Mouse (Mus musculus) frontal cortex, postnatal 25 days (tissue): Measurements from ENCODE around the gene Plekhg5.

Experiments used
- DNase-seq, 2 experiments: peaks; one replicate each; pipeline ENCODE4 v3.0.0; 2022; ENCODE audit warnings: low spot score in 2 of 2

Plekhg5 gene

GRCm38 (mm10) chr4:152097911-152098799 is 25.9 kb downstream of the Plekhg5 start:
- no peak for DNase-seq

DNA sequence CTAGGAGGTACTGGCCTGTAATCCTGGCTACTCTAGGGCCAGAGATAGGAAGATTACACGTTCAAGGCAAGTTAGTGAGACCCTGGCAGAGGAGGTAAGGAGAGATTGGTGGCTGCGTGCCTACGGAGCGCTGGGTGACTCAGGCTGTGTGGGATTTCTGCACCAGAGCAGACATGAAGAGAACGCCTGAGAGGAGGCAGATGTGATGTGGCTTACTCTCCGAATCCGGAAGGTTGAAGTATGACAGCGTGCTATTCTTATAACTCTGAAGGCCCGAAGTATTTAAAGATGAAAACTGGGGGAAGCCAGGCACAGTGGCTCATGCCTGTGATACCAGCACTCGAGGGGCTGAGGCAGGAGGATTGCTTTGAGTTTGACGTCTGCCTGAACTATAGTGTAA is 28.2 kb downstream of the Plekhg5 start:
- no peak for DNase-seq

- DNase-seq, result no peak
Measured at GRCm38 (mm10) chr4:152101081-152101653, 28.9 kb downstream of the Plekhg5 start.

- DNase-seq, result no peak
Measured at GRCm38 (mm10) chr4:152101921-152102320, 29.6 kb downstream of the Plekhg5 start.

DNA sequence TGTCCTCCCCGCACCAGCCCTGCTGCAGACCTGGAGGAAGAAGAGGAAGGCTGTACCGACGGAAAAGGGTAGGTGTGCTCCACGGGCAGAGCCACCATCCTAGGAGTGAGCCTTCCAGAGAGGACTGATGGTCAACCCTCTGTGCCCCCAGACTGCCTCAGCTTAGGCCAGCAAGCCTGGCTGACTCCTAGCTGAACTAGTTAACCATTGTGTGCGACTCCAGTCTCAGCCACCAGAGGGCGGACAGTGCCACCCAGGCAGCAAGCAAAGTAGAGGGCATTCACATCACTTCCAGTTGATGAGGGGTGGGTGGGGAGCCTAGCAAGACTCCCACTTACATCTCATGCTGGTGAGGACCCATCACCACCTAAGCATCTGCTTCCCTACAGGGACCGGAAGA is 30.7 kb downstream of the Plekhg5 start:
- DNase-seq, result peak; percentile 76 to 79

DNA sequence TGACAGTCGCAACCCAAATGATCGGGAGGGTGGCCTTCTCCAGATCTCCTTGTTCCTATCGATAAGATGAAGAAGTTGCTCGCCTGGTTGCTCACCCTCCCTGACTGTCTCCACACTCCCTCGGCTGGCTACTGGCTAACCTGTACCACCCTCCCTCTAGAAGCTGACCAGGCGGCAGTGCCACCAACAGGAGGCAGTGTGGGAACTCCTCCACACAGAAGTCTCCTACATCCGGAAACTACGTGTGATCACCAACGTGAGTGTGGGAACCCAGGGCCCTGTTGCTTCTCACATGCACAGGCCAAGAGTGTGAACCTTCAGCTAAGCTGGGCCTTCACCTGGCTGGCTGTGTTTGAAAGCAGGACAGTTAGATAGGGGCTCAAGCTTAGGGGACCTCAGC is 34.4 kb downstream of the Plekhg5 start:
- no peak for DNase-seq

DNA sequence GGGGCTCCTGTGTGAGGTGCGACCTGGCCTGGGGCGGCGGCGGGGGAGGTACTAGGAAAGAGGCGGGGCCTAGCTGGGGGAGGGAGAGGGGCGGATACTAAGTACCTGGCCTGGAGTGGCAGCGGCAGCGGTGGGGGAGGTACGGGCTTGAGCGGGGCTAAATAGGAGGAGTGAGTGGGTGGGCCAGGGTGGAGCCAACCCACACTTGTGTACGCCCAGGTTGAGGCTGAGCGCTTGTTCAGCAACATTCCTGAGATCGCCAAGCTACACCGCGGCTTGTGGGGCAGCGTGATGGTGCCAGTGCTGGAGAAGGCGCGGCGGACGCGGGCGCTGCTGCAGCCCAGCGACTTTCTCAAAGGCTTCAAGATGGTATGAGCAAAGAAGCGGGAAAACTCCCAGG is 35.2 kb downstream of the Plekhg5 start:
- DNase-seq, result no peak

DNA sequence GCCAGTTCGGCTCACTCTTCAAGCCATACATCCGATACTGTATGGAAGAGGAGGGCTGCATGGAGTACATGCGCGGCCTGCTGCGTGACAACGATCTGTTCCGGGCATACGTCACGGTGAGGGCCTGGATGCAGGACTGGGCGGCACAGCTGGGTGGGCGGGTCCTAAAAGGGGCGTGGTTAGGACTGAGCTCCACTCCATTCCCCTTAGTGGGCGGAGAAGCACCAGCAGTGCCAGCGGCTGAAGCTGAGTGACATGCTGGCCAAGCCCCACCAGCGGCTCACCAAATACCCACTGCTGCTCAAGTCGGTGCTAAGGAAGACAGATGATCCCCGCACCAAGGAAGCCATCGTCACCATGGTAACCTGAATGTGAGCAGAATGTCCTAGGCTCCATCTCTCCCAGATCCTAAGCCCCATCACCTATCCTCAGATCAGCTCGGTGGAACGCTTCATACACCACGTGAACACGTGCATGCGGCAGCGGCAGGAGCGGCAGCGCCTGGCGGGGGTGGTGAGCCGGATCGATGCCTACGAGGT is 35.7 kb downstream of the Plekhg5 start:
- peak in 1 of 2 experiments; percentile 53 for DNase-seq

GRCm38 (mm10) chr4:152108673-152109072 is 36.4 kb downstream of the Plekhg5 start:
- no peak for DNase-seq

DNA sequence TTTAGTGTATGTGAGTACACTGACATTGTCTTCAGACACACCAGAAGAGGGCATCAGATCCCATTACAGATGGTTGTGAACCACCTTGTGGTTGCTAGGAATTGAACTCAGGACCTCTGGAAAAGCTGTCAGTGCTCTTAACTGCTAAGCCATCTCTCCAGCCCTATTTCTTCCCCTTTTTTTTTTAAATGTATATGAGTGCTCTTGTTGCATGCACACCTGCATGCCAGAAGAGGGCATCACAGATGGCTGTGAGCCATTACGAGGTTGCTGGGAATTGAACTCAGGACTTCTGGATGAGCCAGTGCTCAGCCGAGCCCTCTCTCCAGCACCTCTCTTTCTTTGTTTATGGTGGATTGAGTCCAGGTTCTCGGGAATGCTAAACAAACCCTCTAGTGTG is 37.2 kb downstream of the Plekhg5 start:
- no peak for DNase-seq

GRCm38 (mm10) chr4:152110689-152111088 is 38.4 kb downstream of the Plekhg5 start:
- DNase-seq, result no peak

DNA sequence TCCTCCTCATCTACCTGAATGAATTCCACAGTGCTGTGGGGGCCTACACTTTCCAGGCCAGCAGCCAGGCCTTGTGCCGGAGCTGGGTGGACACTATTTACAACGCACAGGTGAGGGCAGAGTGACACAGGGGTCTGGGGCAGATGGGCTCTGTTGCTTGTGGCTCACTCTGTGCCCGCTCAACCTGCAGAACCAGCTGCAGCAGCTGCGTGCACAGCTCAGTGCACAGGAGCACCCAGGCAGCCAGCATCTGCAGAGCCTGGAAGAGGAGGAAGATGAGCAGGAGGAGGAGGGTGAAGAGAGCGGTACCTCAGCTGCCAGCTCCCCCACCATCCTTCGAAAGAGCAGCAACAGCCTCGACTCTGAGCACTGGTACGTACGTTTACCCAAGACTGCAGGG is 40.0 kb downstream of the Plekhg5 start:
- no peak for DNase-seq

- DNase-seq, result no peak
Measured at GRCm38 (mm10) chr4:152114080-152114479, 41.8 kb downstream of the Plekhg5 start.

GRCm38 (mm10) chr4:152115921-152116612 is 43.8 kb downstream of the Plekhg5 start, which contains the start of gene Tnfrsf25:
Gene Tnfrsf25 (plus strand): TSS chr4:152115934.
- no peak for DNase-seq

- no peak for DNase-seq
Measured at GRCm38 (mm10) chr4:152117538-152117937, 45.2 kb downstream of the Plekhg5 start.

GRCm38 (mm10) chr4:152119396-152120292 is 47.3 kb downstream of the Plekhg5 start:
- DNase-seq, result no peak

DNA sequence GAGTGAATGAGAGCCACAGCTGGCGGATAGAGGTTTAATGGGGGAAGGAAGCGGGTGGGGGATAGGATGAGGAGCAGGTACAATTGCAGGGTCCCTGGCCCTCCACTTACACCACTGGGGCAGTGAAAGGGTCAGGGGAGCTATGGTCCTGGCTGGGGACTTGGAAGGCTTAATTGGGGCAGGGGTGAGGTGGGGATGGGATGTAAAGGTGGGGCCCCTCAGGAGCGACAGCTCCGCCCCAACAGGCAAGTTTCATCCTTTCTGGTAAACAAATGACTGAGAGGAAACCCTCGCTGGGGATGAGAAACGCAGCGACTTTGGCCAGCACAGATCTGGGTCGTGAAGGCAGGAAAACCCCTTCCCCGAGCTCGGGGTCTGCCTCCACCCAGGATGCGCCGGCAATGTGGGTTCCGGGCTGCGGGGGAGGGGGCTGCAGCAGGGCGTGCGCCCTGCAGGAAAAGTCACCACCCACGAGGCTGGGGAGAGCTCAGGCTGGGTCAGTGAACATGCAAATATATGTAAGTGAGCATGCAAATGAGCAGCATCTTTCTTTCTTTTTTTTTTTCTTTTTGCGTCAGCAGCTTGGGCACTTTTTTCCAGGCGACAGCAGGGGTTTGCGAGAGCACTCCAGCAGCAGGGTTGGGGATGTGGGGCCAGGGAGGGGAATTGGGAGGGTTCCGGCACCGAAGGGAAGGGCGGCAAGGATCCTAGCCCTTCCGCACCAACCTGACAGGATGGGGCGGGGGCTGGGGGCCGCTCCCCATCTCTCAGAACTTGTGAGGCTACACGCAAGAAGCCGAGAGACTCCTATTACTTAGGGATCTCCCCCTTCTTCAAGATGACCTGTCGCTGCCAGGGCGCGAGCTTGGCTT is 48.2 kb downstream of the Plekhg5 start:
- DNase-seq, result no peak

DNA sequence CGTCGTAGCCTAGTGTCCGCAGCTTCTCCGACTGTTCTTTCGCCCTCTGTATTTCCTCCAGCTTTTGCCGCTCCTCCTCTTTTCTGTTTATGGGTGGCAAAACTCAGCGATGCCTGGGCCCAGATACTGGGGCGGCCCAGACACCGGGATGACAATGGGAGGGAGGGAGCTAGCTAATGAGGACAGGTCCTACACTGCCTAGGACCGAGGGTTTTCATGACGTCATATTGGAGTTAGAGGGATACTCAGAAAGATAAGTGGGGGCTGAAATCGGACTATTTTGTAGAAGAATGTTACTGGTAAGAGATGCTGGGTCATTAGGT is 48.8 kb downstream of the Plekhg5 start:
- DNase-seq, result no peak

- DNase-seq, result no peak
Measured at GRCm38 (mm10) chr4:152124361-152124961, 52.2 kb downstream of the Plekhg5 start.
